Mouse (Mus musculus) heart, embryonic 14.5 days (tissue): ENCODE measurements at regions not wholly inside any gene's neighbourhood (a gene's known extent, or its start where the extent isn't known, plus 50 kb on each side); places are given as distances from the start of the nearest gene placed in this dataset.

Experiments used
- ATAC-seq: fragments of 200-750 bp; cut with Nextera tagmentation; 2 replicates; pipeline ENCODE4 v1.8.0; 2017; ENCODE audit warnings: low read depth, moderate TSS enrichment; ENCODE audit not compliant: insufficient number of reproducible peaks, insufficient read depth, low FRiP score
- H3K27ac ChIP-seq, 2 experiments: fragments of 200-500 bp in 1 of 2; fragments of 300-500 bp in 1 of 2; sonication (generic) in 1 of 2; replicated peaks in 1 of 2; 2 replicates each; pipeline ENCODE4 v1.5.1; 2012 to 2014; ENCODE audit warnings: low read depth in 2 of 2, low read length in 2 of 2, control low read depth in 1 of 2, mild to moderate bottlenecking in 1 of 2, mixed read lengths in 1 of 2; ENCODE audit not compliant: control insufficient read depth in 1 of 2, insufficient read depth in 1 of 2
- H3K27me3 ChIP-seq: fragments of 300-500 bp; sonication (generic); 2 replicates; pipeline ENCODE4 v1.6.1; 2014; ENCODE audit warnings: mild to moderate bottlenecking, low read length, control low read depth; ENCODE audit not compliant: control insufficient read depth, insufficient read depth
- H3K36me3 ChIP-seq: fragments of 300-500 bp; sonication (generic); 2 replicates; pipeline ENCODE4 v1.6.1; 2014; ENCODE audit warnings: mild to moderate bottlenecking, control low read depth, low read length, mixed read lengths; ENCODE audit not compliant: control insufficient read depth, insufficient read depth
- H3K4me1 ChIP-seq, 2 experiments: fragments of 200-500 bp in 1 of 2; fragments of 300-500 bp in 1 of 2; sonication (generic) in 1 of 2; 2 replicates each; pipeline ENCODE4 v1.6.1; 2012 to 2014; ENCODE audit warnings: low read length in 2 of 2, control low read depth in 1 of 2, mixed read lengths in 1 of 2; ENCODE audit not compliant: control insufficient read depth in 2 of 2, insufficient read depth in 2 of 2
- H3K4me2 ChIP-seq: fragments of 300-500 bp; sonication (generic); 2 replicates; pipeline ENCODE4 v1.6.1; 2014; ENCODE audit warnings: mild to moderate bottlenecking, low read length
- H3K4me3 ChIP-seq, 2 experiments: fragments of 200-500 bp in 1 of 2; fragments of 300-500 bp in 1 of 2; sonication (generic) in 1 of 2; 2 replicates each; pipeline ENCODE4 v1.5.1; 2012 to 2014; ENCODE audit warnings: low read length in 2 of 2, mild to moderate bottlenecking in 2 of 2, control low read depth in 1 of 2, low read depth in 1 of 2, moderate library complexity in 1 of 2; ENCODE audit not compliant: control insufficient read depth in 1 of 2, insufficient read depth in 1 of 2
- H3K9ac ChIP-seq: fragments of 300-500 bp; sonication (generic); 2 replicates; pipeline ENCODE4 v1.6.1; 2014; ENCODE audit warnings: mild to moderate bottlenecking, low read length
- H3K9me3 ChIP-seq: fragments of 300-500 bp; sonication (generic); 2 replicates; pipeline ENCODE4 v1.6.1; 2016; ENCODE audit warnings: low read length, control low read depth; ENCODE audit not compliant: control insufficient read depth
- WGBS: fragments of 180-500 bp; shearing (Covaris S2); extraction: QIAGEN DNeasy Blood & Tissue Kit; methylation state at CpG from one replicate; pipeline ENCODE4 v1.1.7; 2014; 5-methylcytosine and 5-hydroxymethylcytosine counted together

GRCm38 (mm10) chr3:41268516-41268915, 185.7 kb upstream of the Pgrmc2 start:
- Histone ChIP-seq H3K9me3 (0 out of 2 replicates have a peak, but pooled peaks cover 4% of the 10 kb centered on the region), H3K4me2 (no peak overlapping the region), H3K27me3 (no peaks in the 10 kb centered on the region), H3K4me1 (no peaks in the 10 kb centered on the region), H3K9ac (no peak overlapping the region), H3K4me3 (no peak overlapping the region), H3K27ac (no peak overlapping the region), H3K36me3 (no peaks in the 10 kb centered on the region)
- 77% methylated on average over 4 of the region's 4 CpGs for WGBS
- no peak for ATAC-seq

- H3K9ac ChIP-seq, result no peak overlapping the region
- H3K9me3 ChIP-seq, result no peaks in the 10 kb centered on the region
- no peaks in the 10 kb centered on the region for H3K36me3 ChIP-seq
- no peak overlapping the region for H3K27ac ChIP-seq
- no peak for ATAC-seq
- WGBS, result 88% methylated on average over 6 of the region's 6 CpGs
- no peaks in the 10 kb centered on the region for H3K4me1 ChIP-seq
- H3K27me3 ChIP-seq, result no peaks in the 10 kb centered on the region
- no peak overlapping the region for H3K4me2 ChIP-seq
- no peak overlapping the region for H3K4me3 ChIP-seq
Observed at GRCm38 (mm10) chr3:41266216-41266615, 183.4 kb upstream of the Pgrmc2 start.

DNA sequence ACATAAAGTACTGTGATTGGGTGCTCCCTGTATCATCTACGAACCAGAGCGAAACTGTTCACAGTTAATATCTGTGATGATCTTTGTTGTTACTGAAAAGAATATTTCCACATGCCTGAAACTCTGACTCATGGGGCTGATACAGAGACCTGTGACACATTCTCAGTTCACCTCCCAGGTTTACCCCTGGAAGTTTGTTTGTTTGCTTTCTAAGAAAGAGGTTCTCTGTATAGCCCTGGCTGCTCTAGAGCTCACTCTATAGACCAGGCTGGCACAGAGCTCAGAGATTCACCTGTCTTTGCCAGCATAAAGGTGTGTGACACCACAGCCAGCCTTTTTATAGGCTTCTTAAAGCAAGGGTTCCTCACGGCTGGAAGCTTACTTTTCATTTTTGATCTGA, 182.6 kb upstream of the Pgrmc2 start:
- WGBS, result 85% methylated on average over 3 of the region's 3 CpGs
- no peaks in the 10 kb centered on the region for H3K36me3 ChIP-seq

DNA sequence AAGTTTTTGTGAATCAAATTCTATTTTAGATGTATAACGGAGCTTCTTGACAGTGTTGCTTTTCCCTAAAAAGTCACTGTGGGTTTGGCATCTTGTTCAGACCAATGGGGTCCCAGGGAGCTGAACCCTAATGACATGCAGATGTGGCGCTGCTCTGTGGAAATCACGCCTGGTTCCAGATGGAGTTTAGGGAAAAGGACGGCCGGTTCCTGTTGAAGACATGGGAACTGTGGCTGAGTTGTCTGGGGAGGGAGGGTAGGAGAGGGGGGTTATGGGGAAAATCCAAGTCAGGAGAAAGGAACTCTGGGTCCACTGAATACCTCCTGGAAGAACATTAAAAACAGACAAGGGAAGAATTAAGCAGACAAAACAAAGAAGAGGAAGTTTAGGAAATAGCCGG, 175.4 kb upstream of the Pgrmc2 start:
- Histone ChIP-seq H3K9ac (no peak overlapping the region), H3K4me1 (no peaks in the 10 kb centered on the region; a peak in 1 of 4 replicates), H3K36me3 (no peaks in the 10 kb centered on the region), H3K9me3 (no peaks in the 10 kb centered on the region), H3K27me3 (no peaks in the 10 kb centered on the region), H3K4me2 (no peak overlapping the region), H3K27ac (no peak overlapping the region), H3K4me3 (no peak overlapping the region)
- 60% methylated on average over 6 of the region's 6 CpGs for WGBS
- no peak for ATAC-seq

More for the DNA sequence above, 182.6 kb upstream of the Pgrmc2 start:
- no peaks in the 10 kb centered on the region for H3K4me1 ChIP-seq
- H3K4me2 ChIP-seq, result no peak overlapping the region
- no peak overlapping the region for H3K4me3 ChIP-seq
- H3K9ac ChIP-seq, result no peak overlapping the region
- H3K9me3 ChIP-seq, result no peaks in the 10 kb centered on the region
- H3K27me3 ChIP-seq, result no peaks in the 10 kb centered on the region
- no peak overlapping the region for H3K27ac ChIP-seq
- ATAC-seq, result no peak

GRCm38 (mm10) chr3:41244960-41245359, 162.1 kb upstream of the Pgrmc2 start:
- no peak overlapping the region for H3K4me2 ChIP-seq
- no peak overlapping the region for H3K4me3 ChIP-seq
- no peaks in the 10 kb centered on the region for H3K4me1 ChIP-seq
- no peaks in the 10 kb centered on the region for H3K9me3 ChIP-seq
- no peak overlapping the region for H3K27ac ChIP-seq
- no peaks in the 10 kb centered on the region for H3K36me3 ChIP-seq
- 55% methylated on average over 2 of the region's 2 CpGs for WGBS
- H3K9ac ChIP-seq, result no peak overlapping the region
- no peaks in the 10 kb centered on the region for H3K27me3 ChIP-seq
- ATAC-seq, result no peak

DNA sequence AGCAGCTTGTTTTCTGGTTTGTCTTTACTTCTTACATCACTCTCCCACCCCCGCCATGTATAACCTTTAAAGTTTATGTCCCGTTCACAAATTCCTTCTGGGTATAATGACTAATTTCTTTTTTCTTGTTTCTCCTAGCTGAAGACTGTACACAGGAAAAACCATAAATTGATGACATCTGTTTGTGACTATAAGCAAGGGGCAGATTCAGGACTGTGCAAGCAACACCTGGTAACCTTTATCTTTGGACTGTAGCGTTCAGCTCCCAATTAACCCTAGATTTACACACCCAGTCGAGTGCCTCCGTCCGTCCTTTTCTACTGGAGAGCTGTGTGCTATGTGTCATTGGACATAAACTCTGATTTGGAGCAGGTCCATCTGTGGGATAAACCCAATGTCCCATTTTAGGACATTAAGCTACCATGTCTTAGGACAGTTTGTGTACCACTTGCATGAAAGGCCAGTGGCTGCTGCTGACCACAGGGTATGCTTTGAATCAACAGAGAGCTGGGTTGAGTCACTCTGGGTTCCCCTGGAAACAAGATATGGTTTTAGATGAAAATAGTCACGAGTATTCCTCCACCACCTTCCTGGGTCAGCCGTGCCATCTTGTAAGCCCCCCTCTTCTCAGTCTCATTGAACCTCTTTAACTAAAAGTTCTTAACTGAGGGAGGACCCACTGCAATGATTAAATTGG, 159.2 kb upstream of the Pgrmc2 start:
- Histone ChIP-seq H3K4me1 (0 out of 4 replicates have a peak, but pooled peaks cover 0 to 2% of the 10 kb centered on the region in 2 experiments), H3K4me3 (no peak overlapping the region), H3K27me3 (no peaks in the 10 kb centered on the region), H3K36me3 (no peaks in the 10 kb centered on the region), H3K9me3 (no peaks in the 10 kb centered on the region), H3K27ac (no peak overlapping the region), H3K4me2 (no peak overlapping the region), H3K9ac (no peak overlapping the region)
- no peak for ATAC-seq
- WGBS, result 76% methylated on average over 8 of the region's 8 CpGs

- Histone ChIP-seq H3K9ac (no peak overlapping the region), H3K27ac (no peak overlapping the region), H3K27me3 (no peaks in the 10 kb centered on the region), H3K4me2 (no peak overlapping the region), H3K9me3 (no peaks in the 10 kb centered on the region), H3K36me3 (no peaks in the 10 kb centered on the region), H3K4me3 (no peak overlapping the region), H3K4me1 (peaks cover 4 to 5% of the 10 kb centered on the region in 2 experiments; a peak in 3 of 4 replicates)
- no peak for ATAC-seq
- WGBS, result 51% methylated on average over 13 of the region's 13 CpGs
Observed at GRCm38 (mm10) chr3:41239801-41240200, 157.0 kb upstream of the Pgrmc2 start.

- H3K27me3 ChIP-seq, result no peaks in the 10 kb centered on the region
- ATAC-seq, result no peak
- H3K4me1 ChIP-seq, result peaks cover 8 to 10% of the 10 kb centered on the region in 2 experiments
- H3K36me3 ChIP-seq, result no peaks in the 10 kb centered on the region
- no peak overlapping the region for H3K27ac ChIP-seq
- H3K4me3 ChIP-seq, result no peak overlapping the region
- H3K9ac ChIP-seq, result no peak overlapping the region
- H3K4me2 ChIP-seq, result no peak overlapping the region
- WGBS, result 90% methylated on average over 6 of the region's 6 CpGs
- no peaks in the 10 kb centered on the region for H3K9me3 ChIP-seq
Observed at GRCm38 (mm10) chr3:41239246-41239645, 156.4 kb upstream of the Pgrmc2 start.
